Mouse (Mus musculus) erythroblast, embryonic 14.5 days (primary cell): ENCODE data around the gene Tes3-ps. TPM values are rescaled to one million over a fixed set of nuclear protein-coding genes. Genes with fewer than 3 reads are reported as not detected.

Source experiments
- H3K27me3 ChIP-seq: 2 replicates; pipeline ENCODE4 v1.6.1; 2012; ENCODE audit warnings: inconsistent platforms; ENCODE audit not compliant: control insufficient read depth
- H3K36me3 ChIP-seq: 2 replicates; pipeline ENCODE4 v1.6.1; 2012; ENCODE audit warnings: mild to moderate bottlenecking, inconsistent platforms; ENCODE audit not compliant: control insufficient read depth
- H3K4me1 ChIP-seq: 2 replicates; pipeline ENCODE4 v1.6.1; 2012; ENCODE audit warnings: inconsistent platforms; ENCODE audit not compliant: control insufficient read depth
- H3K4me3 ChIP-seq: replicated peaks from 2 replicates; pipeline ENCODE3; 2012; ENCODE audit warnings: moderate library complexity, mild to moderate bottlenecking, inconsistent platforms
- H3K9me3 ChIP-seq: 2 replicates; pipeline ENCODE4 v1.6.1; 2012; ENCODE audit warnings: low read length, inconsistent platforms, mixed read lengths; ENCODE audit not compliant: control insufficient read depth
- GATA1 ChIP-seq: IDR thresholded peaks from 2 replicates; pipeline ENCODE4 v1.6.1; 2012; ENCODE audit warnings: low read length, inconsistent platforms, mixed read lengths
- TAL1 ChIP-seq: IDR thresholded peaks from 3 replicates; pipeline ENCODE4 v1.6.1; 2012; ENCODE audit warnings: low read length, inconsistent platforms, mixed read lengths
- polyA plus RNA-seq: library from polyadenylated mRNA; stranded (reverse); fragments of >175 nt; gene quantifications from 2 replicates; pipeline ENCODE4 v1.2.3, GENCODE M21; 2012

The Tes3-ps gene
- polyA plus RNA-seq, result 0.02 TPM in 2 replicates

- no peak within 1 kb of the TSS for H3K4me3 ChIP-seq
- TF ChIP-seq TAL1 (no peak), GATA1 (no peak)
- no peaks in the 10 kb centered on the region for H3K27me3 ChIP-seq
- H3K36me3 ChIP-seq, result no peaks in the 10 kb centered on the region
- H3K4me1 ChIP-seq, result no peaks in the 10 kb centered on the region
- H3K9me3 ChIP-seq, result no peaks in the 10 kb centered on the region
Observed at GRCm38 (mm10) chr13:49492376-49493368, at the start of gene Tes3-ps. Tes3-ps (plus strand) TSS chr13:49493318.

GRCm38 (mm10) chr13:49444451-49444850, 48.7 kb upstream of the Tes3-ps start:
- no peaks in the 10 kb centered on the region for H3K27me3 ChIP-seq
- H3K4me3 ChIP-seq, result no peak overlapping the region
- TF ChIP-seq TAL1 (no peak), GATA1 (no peak)
- H3K4me1 ChIP-seq, result peaks cover 3% of the 10 kb centered on the region; the same call in 1 of the 2 replicates
- H3K36me3 ChIP-seq, result peaks cover 67% of the 10 kb centered on the region
- no peaks in the 10 kb centered on the region for H3K9me3 ChIP-seq

- Histone ChIP-seq H3K36me3 (peaks cover 74% of the 10 kb centered on the region), H3K27me3 (no peaks in the 10 kb centered on the region), H3K9me3 (no peaks in the 10 kb centered on the region), H3K4me3 (no peak overlapping the region), H3K4me1 (peaks cover 16% of the 10 kb centered on the region)
- TF ChIP-seq TAL1, result no peak
- no peak for TF ChIP-seq GATA1
Observed at GRCm38 (mm10) chr13:49449318-49449749, 43.8 kb upstream of the Tes3-ps start.

- TF ChIP-seq TAL1 (no peak), GATA1 (no peak)
- no peaks in the 10 kb centered on the region for H3K4me1 ChIP-seq
- no peak overlapping the region for H3K4me3 ChIP-seq
- peaks cover 81% of the 10 kb centered on the region for H3K36me3 ChIP-seq
- no peaks in the 10 kb centered on the region for H3K9me3 ChIP-seq
- no peaks in the 10 kb centered on the region for H3K27me3 ChIP-seq
Observed at GRCm38 (mm10) chr13:49460276-49460675, 32.8 kb upstream of the Tes3-ps start.

- H3K36me3 ChIP-seq, result peaks cover 83% of the 10 kb centered on the region
- no peak for TF ChIP-seq TAL1
- TF ChIP-seq GATA1, result no peak
- H3K4me1 ChIP-seq, result peaks cover 2% of the 10 kb centered on the region; the same call in 1 of the 2 replicates
- H3K27me3 ChIP-seq, result no peaks in the 10 kb centered on the region
- H3K4me3 ChIP-seq, result no peak overlapping the region
- no peaks in the 10 kb centered on the region for H3K9me3 ChIP-seq
Observed at GRCm38 (mm10) chr13:49460692-49461414, 32.3 kb upstream of the Tes3-ps start.

- peaks cover 2% of the 10 kb centered on the region; the same call in 1 of the 2 replicates for H3K4me1 ChIP-seq
- H3K9me3 ChIP-seq, result no peaks in the 10 kb centered on the region
- no peak for TF ChIP-seq TAL1
- TF ChIP-seq GATA1, result no peak
- peaks cover 88% of the 10 kb centered on the region for H3K36me3 ChIP-seq
- H3K27me3 ChIP-seq, result no peaks in the 10 kb centered on the region
- H3K4me3 ChIP-seq, result no peak overlapping the region
Observed at GRCm38 (mm10) chr13:49461458-49462132, 31.5 kb upstream of the Tes3-ps start.

- Histone ChIP-seq H3K36me3 (peaks cover 88% of the 10 kb centered on the region), H3K4me3 (no peak overlapping the region), H3K9me3 (no peaks in the 10 kb centered on the region), H3K4me1 (peaks cover 2% of the 10 kb centered on the region; the same call in 1 of the 2 replicates), H3K27me3 (no peaks in the 10 kb centered on the region)
- TF ChIP-seq TAL1 (no peak), GATA1 (no peak)
Observed at GRCm38 (mm10) chr13:49462921-49463320, 30.2 kb upstream of the Tes3-ps start.

GRCm38 (mm10) chr13:49465875-49466274, 27.2 kb upstream of the Tes3-ps start:
- Histone ChIP-seq H3K36me3 (peaks cover 69% of the 10 kb centered on the region), H3K4me1 (peaks cover 2% of the 10 kb centered on the region; the same call in 1 of the 2 replicates), H3K9me3 (no peaks in the 10 kb centered on the region), H3K4me3 (no peak overlapping the region), H3K27me3 (no peaks in the 10 kb centered on the region)
- TF ChIP-seq TAL1 (no peak), GATA1 (no peak)
